Mouse (Mus musculus) cerebellum, postnatal 4 days (tissue): ENCODE data around the gene Zdhhc5.
"Not testable (repeated sequence)": the region's sequence is repeated elsewhere in the genome, so short reads cannot be mapped to it uniquely, and the experiment has no call there.

Experiments used
- DNase-seq, 2 experiments: peaks; one replicate each; pipeline ENCODE4 v3.0.0; 2022; ENCODE audit warnings: low spot score in 2 of 2, mixed read lengths in 1 of 2

Gene Zdhhc5

GRCm38 (mm10) chr2:84695007-84695695, 19.8 kb downstream of the Zdhhc5 start:
- DNase-seq, result no peak

- DNase-seq, result no peak
Measured at GRCm38 (mm10) chr2:84690050-84690449, 24.9 kb downstream of the Zdhhc5 start.

- no peak for DNase-seq
Measured at GRCm38 (mm10) chr2:84688080-84688844, 26.7 kb downstream of the Zdhhc5 start.

- DNase-seq, result no peak
Measured at GRCm38 (mm10) chr2:84682605-84683183, 32.3 kb downstream of the Zdhhc5 start.

GRCm38 (mm10) chr2:84679016-84679415, 36.0 kb downstream of the Zdhhc5 start, which contains the start of gene Tmx2:
Gene Tmx2 (minus strand): TSS chr2:84679140.
- no peak for DNase-seq

- peak; percentile 59 to 83 for DNase-seq
Measured at GRCm38 (mm10) chr2:84677968-84678880, 36.8 kb downstream of the Zdhhc5 start, which contains the start of the genes Gm28635 and Med19. Gene Gm28635 (minus strand): TSS chr2:84678041. Gene Med19 (plus strand): TSS chr2:84678402.

- no peak for DNase-seq
Measured at GRCm38 (mm10) chr2:84677270-84677967, 37.6 kb downstream of the Zdhhc5 start.

- not testable (repeated sequence) for DNase-seq
Measured at GRCm38 (mm10) chr2:84671535-84671934, 43.4 kb downstream of the Zdhhc5 start.

GRCm38 (mm10) chr2:84670569-84670933, 44.4 kb downstream of the Zdhhc5 start, which contains the start of gene Selenoh:
Gene Selenoh (minus strand): TSS chr2:84670770.
- peak; percentile 75 to 86 for DNase-seq

- peak in 1 of 2 experiments; percentile 37 for DNase-seq
Measured at GRCm38 (mm10) chr2:84669828-84670568, 45.0 kb downstream of the Zdhhc5 start.

- DNase-seq, result no peak
Measured at GRCm38 (mm10) chr2:84666081-84666480, 48.9 kb downstream of the Zdhhc5 start.

- DNase-seq, result no peak
Measured at GRCm38 (mm10) chr2:84662866-84663265, 52.1 kb downstream of the Zdhhc5 start.

- DNase-seq, result no peak
Measured at GRCm38 (mm10) chr2:84660253-84660652, 54.7 kb downstream of the Zdhhc5 start.

GRCm38 (mm10) chr2:84658806-84659205, 56.2 kb downstream of the Zdhhc5 start, which contains the start of gene Btbd18:
Gene Btbd18 (plus strand): TSS chr2:84659079.
- no peak for DNase-seq

GRCm38 (mm10) chr2:84655864-84656263, 59.1 kb downstream of the Zdhhc5 start:
- no peak for DNase-seq

- DNase-seq, result no peak
Measured at GRCm38 (mm10) chr2:84653354-84653753, 61.6 kb downstream of the Zdhhc5 start.

- DNase-seq, result peak; percentile 43 to 76
Measured at GRCm38 (mm10) chr2:84650464-84651195, 64.3 kb downstream of the Zdhhc5 start, which contains the start of gene Ctnnd1. Gene Ctnnd1 (minus strand): TSS chr2:84650765.

- DNase-seq, result no peak
Measured at GRCm38 (mm10) chr2:84649674-84650073, 65.3 kb downstream of the Zdhhc5 start.

GRCm38 (mm10) chr2:84648369-84648768, 66.6 kb downstream of the Zdhhc5 start:
- no peak for DNase-seq
